Mouse (Mus musculus) erythroblast, embryonic 14.5 days (primary cell): ENCODE data around the gene Zfp810. TPM values are rescaled to one million over a fixed set of nuclear protein-coding genes. Genes with fewer than 3 reads are reported as not detected.

Experiments used
- H3K27me3 ChIP-seq: 2 replicates; pipeline ENCODE4 v1.6.1; 2012; ENCODE audit warnings: inconsistent platforms; ENCODE audit not compliant: control insufficient read depth
- H3K36me3 ChIP-seq: 2 replicates; pipeline ENCODE4 v1.6.1; 2012; ENCODE audit warnings: mild to moderate bottlenecking, inconsistent platforms; ENCODE audit not compliant: control insufficient read depth
- H3K4me1 ChIP-seq: 2 replicates; pipeline ENCODE4 v1.6.1; 2012; ENCODE audit warnings: inconsistent platforms; ENCODE audit not compliant: control insufficient read depth
- H3K4me3 ChIP-seq: replicated peaks from 2 replicates; pipeline ENCODE3; 2012; ENCODE audit warnings: moderate library complexity, mild to moderate bottlenecking, inconsistent platforms
- H3K9me3 ChIP-seq: 2 replicates; pipeline ENCODE4 v1.6.1; 2012; ENCODE audit warnings: low read length, inconsistent platforms, mixed read lengths; ENCODE audit not compliant: control insufficient read depth
- GATA1 ChIP-seq: IDR thresholded peaks from 2 replicates; pipeline ENCODE4 v1.6.1; 2012; ENCODE audit warnings: low read length, inconsistent platforms, mixed read lengths
- TAL1 ChIP-seq: IDR thresholded peaks from 3 replicates; pipeline ENCODE4 v1.6.1; 2012; ENCODE audit warnings: low read length, inconsistent platforms, mixed read lengths
- polyA plus RNA-seq: library from polyadenylated mRNA; stranded (reverse); fragments of >175 nt; gene quantifications from 2 replicates; pipeline ENCODE4 v1.2.3, GENCODE M21; 2012

The Zfp810 gene
- 0.05 and 0.07 TPM in 2 replicates for polyA plus RNA-seq

GRCm38 (mm10) chr9:22307156-22307919 is at the start of gene Zfp810:
Zfp810 (minus strand) TSS chr9:22307648.
- no peaks in the 10 kb centered on the region; the same call in 1 of the 2 replicates for H3K36me3 ChIP-seq
- H3K4me1 ChIP-seq = peaks cover 21% of the 10 kb centered on the region
- no peak for TF ChIP-seq GATA1
- TF ChIP-seq TAL1 = no peak
- peaks cover 8% of the 10 kb centered on the region for H3K27me3 ChIP-seq
- H3K9me3 ChIP-seq = peaks cover 10% of the 10 kb centered on the region
- H3K4me3 ChIP-seq = peak within 1 kb of the TSS; percentile 81

GRCm38 (mm10) chr9:22355919-22356318 is 48.5 kb upstream of the Zfp810 start:
- no peaks in the 10 kb centered on the region for H3K27me3 ChIP-seq
- H3K36me3 ChIP-seq = peaks cover 100% of the 10 kb centered on the region
- no peak overlapping the region for H3K4me3 ChIP-seq
- H3K4me1 ChIP-seq = no peaks in the 10 kb centered on the region
- no peaks in the 10 kb centered on the region for H3K9me3 ChIP-seq
- TF ChIP-seq TAL1 = no peak
- TF ChIP-seq GATA1 = no peak

- peaks cover 99% of the 10 kb centered on the region for H3K36me3 ChIP-seq
- H3K9me3 ChIP-seq = no peaks in the 10 kb centered on the region
- H3K4me1 ChIP-seq = no peaks in the 10 kb centered on the region
- H3K27me3 ChIP-seq = no peaks in the 10 kb centered on the region
- no peak overlapping the region for H3K4me3 ChIP-seq
- TF ChIP-seq TAL1 (no peak), GATA1 (no peak)
These were observed 46.5 kb upstream of the Zfp810 start for GRCm38 (mm10) chr9:22353901-22354300.

- Histone ChIP-seq H3K4me3 (no peak overlapping the region), H3K9me3 (no peaks in the 10 kb centered on the region), H3K4me1 (no peaks in the 10 kb centered on the region), H3K27me3 (no peaks in the 10 kb centered on the region), H3K36me3 (peaks cover 99% of the 10 kb centered on the region)
- TF ChIP-seq GATA1 = no peak
- TF ChIP-seq TAL1 = no peak
These were observed 46.0 kb upstream of the Zfp810 start for GRCm38 (mm10) chr9:22353465-22353864.

GRCm38 (mm10) chr9:22340331-22340730 is 32.9 kb upstream of the Zfp810 start:
- Histone ChIP-seq H3K36me3 (peaks cover 92% of the 10 kb centered on the region), H3K4me1 (no peaks in the 10 kb centered on the region), H3K9me3 (no peaks in the 10 kb centered on the region), H3K27me3 (no peaks in the 10 kb centered on the region), H3K4me3 (no peak overlapping the region)
- TF ChIP-seq GATA1 (no peak), TAL1 (no peak)

- no peak for TF ChIP-seq GATA1
- no peak for TF ChIP-seq TAL1
- H3K4me1 ChIP-seq = no peaks in the 10 kb centered on the region
- no peaks in the 10 kb centered on the region for H3K9me3 ChIP-seq
- H3K27me3 ChIP-seq = no peaks in the 10 kb centered on the region
- peaks cover 94% of the 10 kb centered on the region for H3K36me3 ChIP-seq
- no peak overlapping the region for H3K4me3 ChIP-seq
These were observed 29.8 kb upstream of the Zfp810 start for GRCm38 (mm10) chr9:22337217-22337616.

- peaks cover 59% of the 10 kb centered on the region for H3K36me3 ChIP-seq
- no peak for TF ChIP-seq TAL1
- no peaks in the 10 kb centered on the region for H3K9me3 ChIP-seq
- peaks cover 37% of the 10 kb centered on the region for H3K4me1 ChIP-seq
- H3K4me3 ChIP-seq = peak overlapping the region; percentile 60
- no peaks in the 10 kb centered on the region for H3K27me3 ChIP-seq
These were observed 20.3 kb upstream of the Zfp810 start for GRCm38 (mm10) chr9:22327475-22328387.

- H3K36me3 ChIP-seq = peaks cover 52% of the 10 kb centered on the region
- peaks cover 43% of the 10 kb centered on the region for H3K4me1 ChIP-seq
- TF ChIP-seq GATA1 (no peak), TAL1 (no peak)
- no peaks in the 10 kb centered on the region for H3K9me3 ChIP-seq
- no peaks in the 10 kb centered on the region for H3K27me3 ChIP-seq
- H3K4me3 ChIP-seq = peak overlapping the region; percentile 60
These were observed 19.6 kb upstream of the Zfp810 start for GRCm38 (mm10) chr9:22327099-22327474.

GRCm38 (mm10) chr9:22324579-22324978 is 17.1 kb upstream of the Zfp810 start:
- TF ChIP-seq GATA1 (no peak), TAL1 (no peak)
- Histone ChIP-seq H3K27me3 (no peaks in the 10 kb centered on the region), H3K4me1 (peaks cover 49% of the 10 kb centered on the region), H3K36me3 (peaks cover 28% of the 10 kb centered on the region), H3K4me3 (no peak overlapping the region), H3K9me3 (no peaks in the 10 kb centered on the region)
